Mouse (Mus musculus): ENCODE measurements around the gene Gm44973. TPM values are rescaled to one million over a fixed set of nuclear protein-coding genes. Genes with fewer than 3 reads are reported as not detected.

Gm44973 gene
- polyA plus RNA-seq, 2 experiments, result 1.9 TPM; not detected in 1

GRCm38 (mm10) chr7:5029543-5029942 is 14.2 kb downstream of the Gm44973 start:
- Histone ChIP-seq H3K4me1 (ENCODE audit: control insufficient read depth, insufficient read depth, low read length) (no peaks in the 10 kb centered on the region), H3K27me3 (ENCODE audit: control insufficient read depth, insufficient read depth, low read length) (no peaks in the 10 kb centered on the region), H3K4me3 (replicated peaks; ENCODE audit: low read length) (no peak overlapping the region), H3K9me3 (ENCODE audit: control insufficient read depth, low read length) (peaks cover 39% of the 10 kb centered on the region), H3K27ac (replicated peaks; ENCODE audit: low read depth, low read length) (no peak overlapping the region), H3K4me2 (replicated peaks; ENCODE audit: low read depth, low read length, severe bottlenecking) (no peak overlapping the region), H3K9ac (ENCODE audit: low read depth, low read length, severe bottlenecking) (no peak overlapping the region), H3K36me3 (ENCODE audit: control insufficient read depth, insufficient read depth, low read length) (peaks cover 90% of the 10 kb centered on the region)
- ATAC-seq (ENCODE audit: low FRiP score, low read depth), result no peak
- no peak for TF ChIP-seq POLR2A (IDR thresholded peaks at IDR 0.05; ENCODE audit: borderline replicate concordance, extremely low read depth, insufficient read depth, insufficient read length)
- no peak for DNase-seq (ENCODE audit: low spot score)
- 95% methylated on average over 22 of the region's 22 CpGs for WGBS

GRCm38 (mm10) chr7:5029946-5030345 is 14.7 kb downstream of the Gm44973 start:
- 92% methylated on average over 20 of the region's 21 CpGs for WGBS
- Histone ChIP-seq H3K9ac (ENCODE audit: low read depth, low read length, severe bottlenecking) (no peak overlapping the region), H3K9me3 (ENCODE audit: control insufficient read depth, low read length) (peaks cover 39% of the 10 kb centered on the region), H3K27me3 (ENCODE audit: control insufficient read depth, insufficient read depth, low read length) (no peaks in the 10 kb centered on the region), H3K4me3 (replicated peaks; ENCODE audit: low read length) (no peak overlapping the region), H3K27ac (replicated peaks; ENCODE audit: low read depth, low read length) (no peak overlapping the region), H3K4me1 (ENCODE audit: control insufficient read depth, insufficient read depth, low read length) (no peaks in the 10 kb centered on the region), H3K36me3 (ENCODE audit: control insufficient read depth, insufficient read depth, low read length) (peaks cover 90% of the 10 kb centered on the region), H3K4me2 (replicated peaks; ENCODE audit: low read depth, low read length, severe bottlenecking) (no peak overlapping the region)
- ATAC-seq (ENCODE audit: low FRiP score, low read depth) (no peak), DNase-seq (ENCODE audit: low spot score) (no peak)
- no peak for TF ChIP-seq POLR2A (IDR thresholded peaks at IDR 0.05; ENCODE audit: borderline replicate concordance, extremely low read depth, insufficient read depth, insufficient read length)

GRCm38 (mm10) chr7:5030554-5031275 is 15.4 kb downstream of the Gm44973 start:
- no peak for TF ChIP-seq POLR2A (IDR thresholded peaks at IDR 0.05; ENCODE audit: borderline replicate concordance, extremely low read depth, insufficient read depth, insufficient read length)
- ATAC-seq (ENCODE audit: low FRiP score, low read depth) (no peak), DNase-seq (ENCODE audit: low spot score) (no peak)
- WGBS, result 83% methylated on average over 56 of the region's 63 CpGs
- Histone ChIP-seq H3K4me3 (replicated peaks; ENCODE audit: low read length) (no peak overlapping the region), H3K27me3 (ENCODE audit: control insufficient read depth, insufficient read depth, low read length) (no peaks in the 10 kb centered on the region), H3K9me3 (ENCODE audit: control insufficient read depth, low read length) (peaks cover 45% of the 10 kb centered on the region), H3K36me3 (ENCODE audit: control insufficient read depth, insufficient read depth, low read length) (peaks cover 95% of the 10 kb centered on the region), H3K9ac (ENCODE audit: low read depth, low read length, severe bottlenecking) (no peak overlapping the region), H3K27ac (replicated peaks; ENCODE audit: low read depth, low read length) (no peak overlapping the region), H3K4me1 (ENCODE audit: control insufficient read depth, insufficient read depth, low read length) (no peaks in the 10 kb centered on the region), H3K4me2 (replicated peaks; ENCODE audit: low read depth, low read length, severe bottlenecking) (no peak overlapping the region)

GRCm38 (mm10) chr7:5031496-5031895 is 16.2 kb downstream of the Gm44973 start:
- WGBS, result 84% methylated on average over 43 of the region's 46 CpGs
- Histone ChIP-seq H3K9ac (ENCODE audit: low read depth, low read length, severe bottlenecking) (no peak overlapping the region), H3K4me3 (replicated peaks; ENCODE audit: low read length) (no peak overlapping the region), H3K27ac (replicated peaks; ENCODE audit: low read depth, low read length) (no peak overlapping the region), H3K27me3 (ENCODE audit: control insufficient read depth, insufficient read depth, low read length) (no peaks in the 10 kb centered on the region), H3K36me3 (ENCODE audit: control insufficient read depth, insufficient read depth, low read length) (peaks cover 95% of the 10 kb centered on the region), H3K4me2 (replicated peaks; ENCODE audit: low read depth, low read length, severe bottlenecking) (no peak overlapping the region), H3K9me3 (ENCODE audit: control insufficient read depth, low read length) (peaks cover 46% of the 10 kb centered on the region), H3K4me1 (ENCODE audit: control insufficient read depth, insufficient read depth, low read length) (no peaks in the 10 kb centered on the region)
- DNase-seq (ENCODE audit: low spot score), result no peak
- TF ChIP-seq POLR2A (IDR thresholded peaks at IDR 0.05; ENCODE audit: borderline replicate concordance, extremely low read depth, insufficient read depth, insufficient read length), result no peak
- ATAC-seq (ENCODE audit: low FRiP score, low read depth), result no peak

- Histone ChIP-seq H3K4me3 (replicated peaks; ENCODE audit: low read length) (no peak within 1 kb of the TSS), H3K9ac (ENCODE audit: low read depth, low read length, severe bottlenecking) (no peak within 1 kb of the TSS), H3K4me2 (replicated peaks; ENCODE audit: low read depth, low read length, severe bottlenecking) (no peak within 1 kb of the TSS), H3K9me3 (ENCODE audit: control insufficient read depth, low read length) (peaks cover 42% of the 10 kb centered on the region), H3K27ac (replicated peaks; ENCODE audit: low read depth, low read length) (no peak within 1 kb of the TSS), H3K27me3 (ENCODE audit: control insufficient read depth, insufficient read depth, low read length) (no peaks in the 10 kb centered on the region), H3K36me3 (ENCODE audit: control insufficient read depth, insufficient read depth, low read length) (peaks cover 77% of the 10 kb centered on the region), H3K4me1 (ENCODE audit: control insufficient read depth, insufficient read depth, low read length) (peaks cover 3% of the 10 kb centered on the region; the same call in 1 of the 2 replicates)
- DNase-seq (ENCODE audit: low spot score) (no peak), ATAC-seq (ENCODE audit: low FRiP score, low read depth) (no peak)
- WGBS, result 92% methylated on average over 3 of the region's 3 CpGs
- TF ChIP-seq POLR2A (IDR thresholded peaks at IDR 0.05; ENCODE audit: borderline replicate concordance, extremely low read depth, insufficient read depth, insufficient read length), result no peak
Observed at GRCm38 (mm10) chr7:5033818-5034217, 18.5 kb downstream of the Gm44973 start, which contains the start of gene 4632433K11Rik. Gene 4632433K11Rik, plus strand, starts transcription at chr7:5034118.
